Mouse (Mus musculus): Measurements from ENCODE around the gene Cdh15. TPM values are rescaled to one million over a fixed set of nuclear protein-coding genes. Genes with fewer than 3 reads are reported as not detected.

The Cdh15 gene
- polyA plus RNA-seq, 1 experiment from 2014 or later: 2.0 TPM

GRCm38 (mm10) chr8:122819776-122820175, 28.0 kb upstream of the Cdh15 start:
- H3K4me1 ChIP-seq: peaks cover 12% of the 10 kb centered on the region
- H3K4me2 ChIP-seq: no peak overlapping the region
- no peak overlapping the region for H3K4me3 ChIP-seq
- no peaks in the 10 kb centered on the region for H3K9me3 ChIP-seq
- no peak overlapping the region for H3K9ac ChIP-seq
- no peak for ATAC-seq (replicated peaks)
- no peak overlapping the region for H3K27ac ChIP-seq
- 77% methylated on average over 11 of the region's 11 CpGs for WGBS
- H3K27me3 ChIP-seq (replicated peaks): no peaks in the 10 kb centered on the region
- no peaks in the 10 kb centered on the region for H3K36me3 ChIP-seq (replicated peaks)

- no peaks in the 10 kb centered on the region for H3K27me3 ChIP-seq (replicated peaks)
- 35% methylated on average over 5 of the region's 5 CpGs for WGBS
- no peak overlapping the region for H3K9ac ChIP-seq
- no peaks in the 10 kb centered on the region for H3K36me3 ChIP-seq (replicated peaks)
- no peak overlapping the region for H3K27ac ChIP-seq
- H3K9me3 ChIP-seq: no peaks in the 10 kb centered on the region
- no peak overlapping the region for H3K4me3 ChIP-seq
- ATAC-seq (replicated peaks): no peak
- no peak overlapping the region for H3K4me2 ChIP-seq
- peaks cover 10% of the 10 kb centered on the region; the same call in 1 of the 2 replicates for H3K4me1 ChIP-seq
These were observed 23.2 kb upstream of the Cdh15 start for GRCm38 (mm10) chr8:122824571-122824970.

GRCm38 (mm10) chr8:122824986-122825385, 22.8 kb upstream of the Cdh15 start:
- no peak overlapping the region for H3K27ac ChIP-seq
- WGBS: 70% methylated on average over 9 of the region's 9 CpGs
- no peak overlapping the region for H3K9ac ChIP-seq
- H3K4me2 ChIP-seq: no peak overlapping the region
- no peak for ATAC-seq (replicated peaks)
- no peaks in the 10 kb centered on the region for H3K9me3 ChIP-seq
- no peaks in the 10 kb centered on the region for H3K36me3 ChIP-seq (replicated peaks)
- H3K4me1 ChIP-seq: peaks cover 10% of the 10 kb centered on the region; the same call in 1 of the 2 replicates
- H3K27me3 ChIP-seq (replicated peaks): no peaks in the 10 kb centered on the region
- H3K4me3 ChIP-seq: no peak overlapping the region

- no peaks in the 10 kb centered on the region for H3K9me3 ChIP-seq
- no peak overlapping the region for H3K27ac ChIP-seq
- peaks cover 12% of the 10 kb centered on the region; the same call in 1 of the 2 replicates for H3K4me1 ChIP-seq
- no peak overlapping the region for H3K4me3 ChIP-seq
- 64% methylated on average over 8 of the region's 8 CpGs for WGBS
- H3K27me3 ChIP-seq (replicated peaks): no peaks in the 10 kb centered on the region
- H3K36me3 ChIP-seq (replicated peaks): no peaks in the 10 kb centered on the region
- no peak overlapping the region for H3K4me2 ChIP-seq
- no peak for ATAC-seq (replicated peaks)
- no peak overlapping the region for H3K9ac ChIP-seq
These were observed 22.4 kb upstream of the Cdh15 start for GRCm38 (mm10) chr8:122825408-122825807.

GRCm38 (mm10) chr8:122829396-122829795, 18.4 kb upstream of the Cdh15 start:
- no peaks in the 10 kb centered on the region for H3K9me3 ChIP-seq
- ATAC-seq (replicated peaks): no peak
- H3K36me3 ChIP-seq (replicated peaks): no peaks in the 10 kb centered on the region
- WGBS: 79% methylated on average over 3 of the region's 3 CpGs
- H3K4me1 ChIP-seq: peaks cover 14% of the 10 kb centered on the region; the same call in 1 of the 2 replicates
- no peaks in the 10 kb centered on the region for H3K27me3 ChIP-seq (replicated peaks)
- H3K9ac ChIP-seq: no peak overlapping the region
- H3K27ac ChIP-seq: no peak overlapping the region
- H3K4me3 ChIP-seq: no peak overlapping the region
- no peak overlapping the region for H3K4me2 ChIP-seq

- ATAC-seq (replicated peaks): peak; percentile 84
- peaks cover 10% of the 10 kb centered on the region; the same call in 1 of the 2 replicates for H3K4me1 ChIP-seq
- no peaks in the 10 kb centered on the region for H3K27me3 ChIP-seq (replicated peaks)
- no peak overlapping the region for H3K4me3 ChIP-seq
- H3K9me3 ChIP-seq: no peaks in the 10 kb centered on the region
- no peaks in the 10 kb centered on the region for H3K36me3 ChIP-seq (replicated peaks)
- no peak overlapping the region for H3K9ac ChIP-seq
- H3K4me2 ChIP-seq: no peak overlapping the region
- WGBS: 43% methylated on average over 8 of the region's 8 CpGs
- no peak overlapping the region for H3K27ac ChIP-seq
These were observed 17.3 kb upstream of the Cdh15 start for GRCm38 (mm10) chr8:122830349-122831061.

GRCm38 (mm10) chr8:122834416-122834815, 13.3 kb upstream of the Cdh15 start:
- Histone ChIP-seq H3K9ac (no peak overlapping the region), H3K4me3 (no peak overlapping the region), H3K27me3 (replicated peaks) (no peaks in the 10 kb centered on the region), H3K27ac (no peak overlapping the region), H3K9me3 (no peaks in the 10 kb centered on the region), H3K4me2 (no peak overlapping the region), H3K4me1 (0 out of 2 replicates have a peak, but pooled peaks cover 5% of the 10 kb centered on the region), H3K36me3 (replicated peaks) (no peaks in the 10 kb centered on the region)
- 93% methylated on average over 8 of the region's 8 CpGs for WGBS
- no peak for ATAC-seq (replicated peaks)

- no peaks in the 10 kb centered on the region for H3K9me3 ChIP-seq
- no peak overlapping the region for H3K4me3 ChIP-seq
- 0 out of 2 replicates have a peak, but pooled peaks cover 5% of the 10 kb centered on the region for H3K4me1 ChIP-seq
- no peak overlapping the region for H3K9ac ChIP-seq
- no peaks in the 10 kb centered on the region for H3K36me3 ChIP-seq (replicated peaks)
- WGBS: 32% methylated on average over 8 of the region's 8 CpGs
- no peak overlapping the region for H3K4me2 ChIP-seq
- no peak overlapping the region for H3K27ac ChIP-seq
- no peaks in the 10 kb centered on the region for H3K27me3 ChIP-seq (replicated peaks)
- ATAC-seq (replicated peaks): 0 out of 2 replicates have a peak, but pooled peaks have one; percentile 54
These were observed 12.8 kb upstream of the Cdh15 start for GRCm38 (mm10) chr8:122834971-122835370.

- H3K36me3 ChIP-seq (replicated peaks): no peaks in the 10 kb centered on the region
- no peak overlapping the region for H3K27ac ChIP-seq
- H3K4me1 ChIP-seq: no peaks in the 10 kb centered on the region
- no peak for ATAC-seq (replicated peaks)
- H3K4me2 ChIP-seq: no peak overlapping the region
- H3K9me3 ChIP-seq: no peaks in the 10 kb centered on the region
- no peaks in the 10 kb centered on the region for H3K27me3 ChIP-seq (replicated peaks)
- WGBS: 89% methylated on average over 12 of the region's 12 CpGs
- no peak overlapping the region for H3K9ac ChIP-seq
- H3K4me3 ChIP-seq: no peak overlapping the region
These were observed 11.6 kb upstream of the Cdh15 start for GRCm38 (mm10) chr8:122836199-122836598.

- Histone ChIP-seq H3K36me3 (replicated peaks) (no peaks in the 10 kb centered on the region), H3K4me2 (no peak overlapping the region), H3K4me3 (no peak overlapping the region), H3K4me1 (no peaks in the 10 kb centered on the region), H3K9ac (no peak overlapping the region), H3K27me3 (replicated peaks) (no peaks in the 10 kb centered on the region), H3K9me3 (no peaks in the 10 kb centered on the region), H3K27ac (no peak overlapping the region)
- ATAC-seq (replicated peaks): no peak
- WGBS: 91% methylated on average over 13 of the region's 13 CpGs
These were observed 11.1 kb upstream of the Cdh15 start for GRCm38 (mm10) chr8:122836696-122837095.

GRCm38 (mm10) chr8:122844161-122844560, 3.6 kb upstream of the Cdh15 start:
- WGBS: 75% methylated on average over 3 of the region's 3 CpGs
- Histone ChIP-seq H3K4me2 (no peak overlapping the region), H3K4me1 (0 out of 2 replicates have a peak, but pooled peaks cover 4% of the 10 kb centered on the region), H3K27me3 (replicated peaks) (no peaks in the 10 kb centered on the region), H3K36me3 (replicated peaks) (no peaks in the 10 kb centered on the region), H3K4me3 (no peak overlapping the region), H3K9ac (no peak overlapping the region), H3K9me3 (no peaks in the 10 kb centered on the region), H3K27ac (no peak overlapping the region)
- ATAC-seq (replicated peaks): no peak

GRCm38 (mm10) chr8:122845662-122846061, 2.1 kb upstream of the Cdh15 start:
- no peak overlapping the region for H3K9ac ChIP-seq
- no peaks in the 10 kb centered on the region for H3K36me3 ChIP-seq (replicated peaks)
- 0 out of 2 replicates have a peak, but pooled peaks cover 4% of the 10 kb centered on the region for H3K4me1 ChIP-seq
- no peaks in the 10 kb centered on the region for H3K9me3 ChIP-seq
- H3K27me3 ChIP-seq (replicated peaks): no peaks in the 10 kb centered on the region
- no peak overlapping the region for H3K4me2 ChIP-seq
- no peak overlapping the region for H3K4me3 ChIP-seq
- ATAC-seq (replicated peaks): no peak
- WGBS: 80% methylated on average over 4 of the region's 4 CpGs
- no peak overlapping the region for H3K27ac ChIP-seq

Measured in midbrain, embryonic 15.5 days (tissue).